Mouse (Mus musculus) embryonic facial prominence, embryonic 12.5 days (tissue): ENCODE measurements at regions not wholly inside any gene's neighbourhood (a gene's known extent, or its start where the extent isn't known, plus 50 kb on each side); places are given as distances from the start of the nearest gene placed in this dataset.
A peak's percentile ranks its signal among the peaks of the same experiment; 100 is the strongest.

Source experiments
- ATAC-seq: fragments of 200-750 bp; cut with Nextera tagmentation; 2 replicates; pipeline ENCODE4 v1.8.0; 2017; ENCODE audit not compliant: insufficient number of reproducible peaks, insufficient read depth, low FRiP score, low TSS enrichment
- H3K27ac ChIP-seq: fragments of 300-500 bp; sonication (generic); 2 replicates; pipeline ENCODE4 v1.5.1; 2016; ENCODE audit warnings: mild to moderate bottlenecking
- H3K27me3 ChIP-seq: fragments of 300-500 bp; sonication (generic); 2 replicates; pipeline ENCODE4 v1.6.1; 2016; ENCODE audit warnings: mild to moderate bottlenecking, moderate library complexity
- H3K36me3 ChIP-seq: fragments of 300-500 bp; sonication (generic); 2 replicates; pipeline ENCODE4 v1.6.1; 2016; ENCODE audit warnings: mild to moderate bottlenecking
- H3K4me1 ChIP-seq: fragments of 300-500 bp; sonication (generic); 2 replicates; pipeline ENCODE4 v1.6.1; 2016
- H3K4me2 ChIP-seq: fragments of 300-500 bp; sonication (generic); replicated peaks from 2 replicates; pipeline ENCODE4 v1.6.1; 2016; ENCODE audit warnings: mild to moderate bottlenecking, moderate library complexity
- H3K4me3 ChIP-seq: fragments of 300-500 bp; sonication (generic); 2 replicates; pipeline ENCODE4 v1.5.1; 2016; ENCODE audit warnings: mild to moderate bottlenecking
- H3K9ac ChIP-seq: fragments of 300-500 bp; sonication (generic); 2 replicates; pipeline ENCODE4 v1.6.1; 2016; ENCODE audit warnings: mild to moderate bottlenecking, moderate library complexity
- H3K9me3 ChIP-seq: fragments of 300-500 bp; sonication (generic); 2 replicates; pipeline ENCODE4 v1.6.1; 2016; ENCODE audit warnings: mild to moderate bottlenecking, moderate library complexity
- WGBS: fragments of 180-500 bp; shearing (Covaris S2); methylation state at CpG from one replicate; pipeline ENCODE4 v1.1.7; 2016; 5-methylcytosine and 5-hydroxymethylcytosine counted together

GRCm38 (mm10) chr9:61705586-61706233 is 208.6 kb downstream of the Rplp1 start:
- WGBS = 73% methylated on average over 5 of the region's 5 CpGs
- Histone ChIP-seq H3K9ac (no peak overlapping the region), H3K4me2 (no peak overlapping the region), H3K4me1 (peaks cover 22% of the 10 kb centered on the region), H3K27me3 (0 out of 2 replicates have a peak, but pooled peaks cover 2% of the 10 kb centered on the region), H3K27ac (no peak overlapping the region), H3K36me3 (no peaks in the 10 kb centered on the region), H3K4me3 (no peak overlapping the region), H3K9me3 (no peaks in the 10 kb centered on the region)
- ATAC-seq = no peak

GRCm38 (mm10) chr9:61703301-61703700 is 211.0 kb downstream of the Rplp1 start:
- H3K27ac ChIP-seq = peak overlapping the region; percentile 60
- WGBS = 55% methylated on average over 11 of the region's 11 CpGs
- no peak overlapping the region for H3K9ac ChIP-seq
- H3K9me3 ChIP-seq = no peaks in the 10 kb centered on the region
- H3K27me3 ChIP-seq = peaks cover 2% of the 10 kb centered on the region; the same call in 1 of the 2 replicates
- H3K4me1 ChIP-seq = peaks cover 40% of the 10 kb centered on the region
- H3K4me3 ChIP-seq = no peak overlapping the region
- ATAC-seq = no peak
- H3K4me2 ChIP-seq = no peak overlapping the region; the same call in 1 of the 2 replicates
- H3K36me3 ChIP-seq = no peaks in the 10 kb centered on the region

- H3K27me3 ChIP-seq = peaks cover 2% of the 10 kb centered on the region; the same call in 1 of the 2 replicates
- no peaks in the 10 kb centered on the region for H3K9me3 ChIP-seq
- peaks cover 45% of the 10 kb centered on the region for H3K4me1 ChIP-seq
- no peak overlapping the region; the same call in 1 of the 2 replicates for H3K4me2 ChIP-seq
- H3K4me3 ChIP-seq = no peak overlapping the region
- no peaks in the 10 kb centered on the region for H3K36me3 ChIP-seq
- peak overlapping the region; percentile 60; the same call in 1 of the 2 replicates for H3K27ac ChIP-seq
- WGBS = 52% methylated on average over 22 of the region's 22 CpGs
- H3K9ac ChIP-seq = no peak overlapping the region
- no peak for ATAC-seq
Measured at GRCm38 (mm10) chr9:61702280-61702966, 211.9 kb downstream of the Rplp1 start.

DNA sequence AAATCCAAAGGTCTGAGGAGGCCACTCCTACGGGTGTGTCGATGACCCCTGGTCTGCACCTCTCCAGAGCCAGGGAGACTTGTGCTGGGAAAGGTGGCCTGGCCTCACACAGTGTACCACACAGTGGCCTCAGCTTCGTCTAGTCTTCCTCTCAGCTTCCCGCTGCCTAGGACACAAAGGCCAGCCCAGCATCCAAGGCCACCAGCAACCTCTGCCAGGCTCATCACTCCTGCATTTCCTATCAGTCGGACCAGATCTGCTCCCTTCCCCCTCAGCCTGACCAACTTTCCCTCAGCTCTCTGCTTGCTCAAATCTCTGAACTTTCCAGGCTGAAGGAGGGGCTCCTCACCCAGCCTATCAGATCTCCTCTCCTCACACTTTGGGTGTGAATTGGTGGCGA is 213.8 kb downstream of the Rplp1 start:
- Histone ChIP-seq H3K4me1 (peaks cover 51% of the 10 kb centered on the region), H3K9ac (no peak overlapping the region), H3K27ac (no peak overlapping the region), H3K4me3 (no peak overlapping the region), H3K4me2 (no peak overlapping the region), H3K36me3 (no peaks in the 10 kb centered on the region), H3K9me3 (no peaks in the 10 kb centered on the region), H3K27me3 (peaks cover 2% of the 10 kb centered on the region; the same call in 1 of the 2 replicates)
- no peak for ATAC-seq
- 77% methylated on average over 6 of the region's 6 CpGs for WGBS

GRCm38 (mm10) chr9:61699618-61700017 is 214.7 kb downstream of the Rplp1 start:
- H3K36me3 ChIP-seq = no peaks in the 10 kb centered on the region
- H3K4me1 ChIP-seq = peaks cover 56% of the 10 kb centered on the region
- 76% methylated on average over 5 of the region's 5 CpGs for WGBS
- H3K27ac ChIP-seq = no peak overlapping the region
- no peak overlapping the region for H3K9ac ChIP-seq
- H3K27me3 ChIP-seq = peaks cover 2% of the 10 kb centered on the region; the same call in 1 of the 2 replicates
- no peak for ATAC-seq
- no peaks in the 10 kb centered on the region for H3K9me3 ChIP-seq
- H3K4me3 ChIP-seq = no peak overlapping the region
- no peak overlapping the region for H3K4me2 ChIP-seq

GRCm38 (mm10) chr9:61697959-61698358 is 216.4 kb downstream of the Rplp1 start:
- peak; percentile 72; the same call in 1 of the 2 replicates for ATAC-seq
- peak overlapping the region; percentile 30; the same call in 1 of the 2 replicates for H3K27ac ChIP-seq
- no peak overlapping the region for H3K9ac ChIP-seq
- 1% methylated on average over 11 of the region's 11 CpGs for WGBS
- peaks cover 2% of the 10 kb centered on the region; the same call in 1 of the 2 replicates for H3K27me3 ChIP-seq
- no peaks in the 10 kb centered on the region for H3K9me3 ChIP-seq
- no peaks in the 10 kb centered on the region for H3K36me3 ChIP-seq
- H3K4me1 ChIP-seq = peaks cover 47% of the 10 kb centered on the region
- H3K4me2 ChIP-seq = no peak overlapping the region
- no peak overlapping the region for H3K4me3 ChIP-seq

GRCm38 (mm10) chr9:61696831-61697230 is 217.5 kb downstream of the Rplp1 start:
- no peak overlapping the region for H3K4me3 ChIP-seq
- no peak overlapping the region for H3K4me2 ChIP-seq
- H3K36me3 ChIP-seq = no peaks in the 10 kb centered on the region
- no peaks in the 10 kb centered on the region for H3K9me3 ChIP-seq
- H3K27me3 ChIP-seq = no peaks in the 10 kb centered on the region; the same call in 1 of the 2 replicates
- no peak overlapping the region for H3K27ac ChIP-seq
- ATAC-seq = no peak
- peaks cover 38% of the 10 kb centered on the region; the same call in 1 of the 2 replicates for H3K4me1 ChIP-seq
- no peak overlapping the region for H3K9ac ChIP-seq
- 89% methylated on average over 3 of the region's 3 CpGs for whole genome bisulfite sequencing

- Histone ChIP-seq H3K36me3 (no peaks in the 10 kb centered on the region), H3K27ac (no peak overlapping the region), H3K27me3 (no peaks in the 10 kb centered on the region; the same call in 1 of the 2 replicates), H3K9ac (no peak overlapping the region), H3K4me2 (no peak overlapping the region), H3K4me1 (peaks cover 38% of the 10 kb centered on the region; the same call in 1 of the 2 replicates), H3K9me3 (no peaks in the 10 kb centered on the region), H3K4me3 (no peak overlapping the region)
- WGBS = 78% methylated on average over 2 of the region's 2 CpGs
- no peak for ATAC-seq
Measured at GRCm38 (mm10) chr9:61695821-61696220, 218.5 kb downstream of the Rplp1 start.

DNA sequence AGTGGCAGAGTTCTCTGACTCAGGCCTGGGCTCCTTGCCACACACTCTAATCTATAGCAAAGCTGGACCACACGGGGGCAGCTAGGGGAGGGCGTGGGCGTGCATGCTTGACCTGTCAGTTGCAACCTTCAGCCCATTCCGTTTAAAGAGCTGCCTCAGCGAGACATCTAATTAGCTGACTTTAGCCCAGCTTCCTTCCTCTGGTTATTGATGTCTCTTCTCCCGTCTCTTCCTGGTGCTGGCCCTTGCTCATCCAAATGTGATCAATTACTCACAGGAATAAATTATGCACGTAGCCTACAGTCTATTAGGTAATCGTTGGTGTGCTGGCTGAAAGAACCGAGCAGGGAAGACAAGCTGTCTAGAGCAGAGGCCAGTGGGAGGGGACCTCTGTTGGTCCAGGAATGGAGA is 219.0 kb downstream of the Rplp1 start:
- H3K27me3 ChIP-seq = no peaks in the 10 kb centered on the region; the same call in 1 of the 2 replicates
- peaks cover 38% of the 10 kb centered on the region; the same call in 1 of the 2 replicates for H3K4me1 ChIP-seq
- WGBS = 11% methylated on average over 9 of the region's 9 CpGs
- no peak overlapping the region for H3K4me3 ChIP-seq
- no peak overlapping the region for H3K27ac ChIP-seq
- H3K9me3 ChIP-seq = no peaks in the 10 kb centered on the region
- no peak for ATAC-seq
- no peak overlapping the region for H3K9ac ChIP-seq
- no peaks in the 10 kb centered on the region for H3K36me3 ChIP-seq
- no peak overlapping the region for H3K4me2 ChIP-seq

- Histone ChIP-seq H3K27me3 (no peaks in the 10 kb centered on the region), H3K27ac (no peak overlapping the region), H3K4me2 (no peak overlapping the region), H3K36me3 (no peaks in the 10 kb centered on the region), H3K9me3 (no peaks in the 10 kb centered on the region), H3K4me1 (peaks cover 35% of the 10 kb centered on the region; the same call in 1 of the 2 replicates), H3K9ac (no peak overlapping the region), H3K4me3 (no peak overlapping the region)
- no peak for ATAC-seq
- WGBS = 68% methylated on average over 10 of the region's 10 CpGs
Measured at GRCm38 (mm10) chr9:61694206-61694605, 220.1 kb downstream of the Rplp1 start.

- no peak overlapping the region for H3K4me2 ChIP-seq
- no peaks in the 10 kb centered on the region for H3K36me3 ChIP-seq
- H3K27ac ChIP-seq = no peak overlapping the region
- no peak for ATAC-seq
- H3K27me3 ChIP-seq = no peaks in the 10 kb centered on the region
- H3K9me3 ChIP-seq = no peaks in the 10 kb centered on the region
- 80% methylated on average over 3 of the region's 3 CpGs for WGBS
- no peak overlapping the region for H3K4me3 ChIP-seq
- H3K9ac ChIP-seq = no peak overlapping the region
- H3K4me1 ChIP-seq = peaks cover 13% of the 10 kb centered on the region; the same call in 1 of the 2 replicates
Measured at GRCm38 (mm10) chr9:61690786-61691185, 223.6 kb downstream of the Rplp1 start.

- no peaks in the 10 kb centered on the region for H3K36me3 ChIP-seq
- no peaks in the 10 kb centered on the region for H3K27me3 ChIP-seq
- no peak overlapping the region for H3K4me3 ChIP-seq
- H3K27ac ChIP-seq = no peak overlapping the region
- H3K9me3 ChIP-seq = no peaks in the 10 kb centered on the region
- peaks cover 6% of the 10 kb centered on the region; the same call in 1 of the 2 replicates for H3K4me1 ChIP-seq
- 63% methylated on average over 7 of the region's 7 CpGs for WGBS
- no peak for ATAC-seq
- no peak overlapping the region for H3K4me2 ChIP-seq
- no peak overlapping the region for H3K9ac ChIP-seq
Measured at GRCm38 (mm10) chr9:61689939-61690338, 224.4 kb downstream of the Rplp1 start.
